ENCODE assay signal across 11 mouse cellular contexts in the genomic region with DNA sequence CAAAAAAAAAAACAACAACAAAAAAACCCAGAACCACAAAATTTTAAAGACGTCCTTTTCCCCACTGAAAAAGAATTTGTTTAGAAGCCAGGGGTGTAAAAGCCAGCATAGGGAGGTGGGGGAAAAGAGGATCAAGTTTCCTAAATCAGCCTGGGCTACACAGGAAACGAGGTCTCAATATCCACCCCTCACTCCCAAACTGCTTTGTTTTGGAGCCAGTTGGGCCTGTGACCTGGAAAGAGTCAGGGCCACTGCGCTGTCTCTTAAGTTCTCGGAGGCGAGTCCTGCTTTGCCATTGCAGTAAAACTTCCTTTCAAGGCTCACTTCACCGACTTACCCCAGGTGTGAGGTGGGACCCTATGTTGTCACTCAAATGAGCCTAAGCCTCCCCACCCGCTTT. TPM values are rescaled to one million over a fixed set of nuclear protein-coding genes. Genes with fewer than 3 reads are reported as not detected.
DNase-seq lines count a peak whose midpoint lies in the region; ATAC-seq and TF ChIP-seq lines count a peak whose summit lies in the region.
"Had no signal": no experiment of that assay in that cellular context is flagged by ENCODE, and none has a peak within 500 bp of the region (broad histone marks: within the 10 kb centered on the region; RNA-seq: fewer than 3 reads in every experiment).

No protein-coding gene starts in this region.

- no peak for TF ChIP-seq EP300 in heart, adult 2 months (IDR thresholded peaks at IDR 0.05; ENCODE audit: insufficient read depth, low read depth, low read length)

- 40% methylated on average over 7 of the region's 7 CpGs for WGBS in heart, embryonic 11.5 days (ENCODE audit: insufficient replicate concordance)
- 73% methylated on average over 7 of the region's 7 CpGs for WGBS in heart, adult 2 months
- WGBS in liver, embryonic 13.5 days (ENCODE audit: insufficient replicate concordance): 49% methylated on average over 7 of the region's 7 CpGs

- no peaks in the 10 kb centered on the region for H3K9me3 ChIP-seq in heart, embryonic 11.5 days (replicated peaks; ENCODE audit: control insufficient read depth, low read length)
- H3K9me3 ChIP-seq in liver, embryonic 13.5 days (replicated peaks): no peaks in the 10 kb centered on the region

- H3K79me2 ChIP-seq in heart, adult 2 months (replicated peaks; ENCODE audit: control insufficient read depth, insufficient read depth, low read length): no peaks in the 10 kb centered on the region

- intact Hi-C loops in heart, adult 2 months (cut with DNase I): loop anchor here (5.0 kb wide), 1 partner anchor 108 kb away; no protein-coding TSS in a partner anchor

- H3K4me1 ChIP-seq in heart, embryonic 11.5 days (ENCODE audit: control insufficient read depth, insufficient read depth, low read length): peaks cover 11% of the 10 kb centered on the region
- H3K4me1 ChIP-seq in heart, adult 2 months (ENCODE audit: control insufficient read depth, insufficient read depth, low read length): 0 out of 2 replicates have a peak, but pooled peaks cover 3% of the 10 kb centered on the region
- peaks cover 3% of the 10 kb centered on the region; the same call in 1 of the 2 replicates for H3K4me1 ChIP-seq in brown adipose tissue, adult 24 weeks (ENCODE audit: control insufficient read depth, insufficient read depth, insufficient read length, low read length)
- peaks cover 34% of the 10 kb centered on the region for H3K4me1 ChIP-seq in liver, embryonic 13.5 days (replicated peaks)

- no peak for TF ChIP-seq POLR2A in heart, adult 2 months (IDR thresholded peaks at IDR 0.05; ENCODE audit: insufficient read depth, low read depth, low read length)

- no peak for DNase-seq in heart, adult 2 months
- no peak for DNase-seq in layer of hippocampus, adult 2 months (ENCODE audit: low spot score in 2 of 2)
- no peak for DNase-seq in layer of hippocampus, postnatal 25 days (ENCODE audit: extremely low spot score in 1 of 2, low spot score in 1 of 2)
- DNase-seq in liver, embryonic 13.5 days: no peak
- no peak for DNase-seq in ovary, postnatal 36 days (ENCODE audit: low spot score)
- no peak for DNase-seq in T-cell, adult 2 months (ENCODE audit: low spot score)
- DNase-seq: heart, postnatal 4 days; right cerebral cortex, postnatal 14 days had no signal

- ATAC-seq in heart, embryonic 11.5 days (replicated peaks; ENCODE audit: insufficient number of reproducible peaks, low FRiP score, low TSS enrichment): no peak
- ATAC-seq in liver, embryonic 13.5 days (ENCODE audit: low read depth): no peak

- no peak for TF ChIP-seq CTCF in heart, adult 2 months (IDR thresholded peaks at IDR 0.05)
- TF ChIP-seq CTCF in layer of hippocampus, adult 2 months (conservative IDR thresholded peaks at IDR 0.05): no peak

- peaks cover 9% of the 10 kb centered on the region for H3K36me3 ChIP-seq in heart, embryonic 11.5 days (ENCODE audit: control insufficient read depth, insufficient read depth, low read length)
- H3K36me3 ChIP-seq in heart, adult 2 months (ENCODE audit: control insufficient read depth, insufficient read depth, low read length): no peaks in the 10 kb centered on the region
- peaks cover 14% of the 10 kb centered on the region for H3K36me3 ChIP-seq in liver, embryonic 13.5 days

- no peaks in the 10 kb centered on the region for H3K27me3 ChIP-seq in heart, embryonic 11.5 days (ENCODE audit: control insufficient read depth, insufficient read depth, low read length)
- no peaks in the 10 kb centered on the region for H3K27me3 ChIP-seq in heart, adult 2 months (ENCODE audit: control insufficient read depth, insufficient read depth, low read length)
- H3K27me3 ChIP-seq in liver, embryonic 13.5 days: no peaks in the 10 kb centered on the region

- H3K9ac ChIP-seq in heart, embryonic 11.5 days (ENCODE audit: low read depth, low read length): no peak overlapping the region
- no peak overlapping the region for H3K9ac ChIP-seq in heart, adult 2 months (ENCODE audit: low read depth, low read length)
- peak overlapping the region; percentile 14; the same call in 1 of the 2 replicates for H3K9ac ChIP-seq in liver, embryonic 13.5 days
- H3K9ac ChIP-seq: liver, embryonic 14.5 days had no signal

- H3K4me3 ChIP-seq in heart, embryonic 11.5 days (ENCODE audit: low read depth, low read length): no peak overlapping the region
- H3K4me3 ChIP-seq in heart, adult 2 months: no peak overlapping the region
- H3K4me3 ChIP-seq in layer of hippocampus, adult 2 months: no peak overlapping the region
- no peak overlapping the region; the same call in 1 of the 2 replicates for H3K4me3 ChIP-seq in brown adipose tissue, adult 24 weeks (ENCODE audit: insufficient read depth, low read depth, low read length)
- H3K4me3 ChIP-seq in liver, embryonic 13.5 days (replicated peaks): peak overlapping the region; percentile 72

- H3K27ac ChIP-seq in heart, embryonic 11.5 days (ENCODE audit: low read depth, low read length): no peak overlapping the region
- no peak overlapping the region for H3K27ac ChIP-seq in heart, adult 2 months
- peak overlapping the region; percentile 99; the same call in 1 of the 2 replicates for H3K27ac ChIP-seq in layer of hippocampus, adult 2 months
- H3K27ac ChIP-seq in brown adipose tissue, adult 24 weeks (replicated peaks; ENCODE audit: low read depth, low read length): 0 out of 2 replicates have a peak overlapping the region, but pooled peaks have one; percentile 16
- H3K27ac ChIP-seq in liver, embryonic 13.5 days: peak overlapping the region; percentile 81
- H3K27ac ChIP-seq: liver, embryonic 14.5 days had no signal

- H3K4me2 ChIP-seq in heart, embryonic 11.5 days: peak overlapping the region; percentile 95
- peak overlapping the region; percentile 98 for H3K4me2 ChIP-seq in liver, embryonic 13.5 days

RNA-seq across cellular contexts. Expression of a gene that starts 1.7 kb away (rescaled TPM):
- 23.3 and 24.5 TPM in 2 replicates for polyA plus RNA-seq in heart, embryonic 11.5 days (2014; fragmentation: Nextera tagmentation; extraction: Ambion mirVana)
- total RNA-seq in heart, adult 2 months (2021): 10 to 100 TPM; 36.0 to 39.3 TPM
- 68.4 and 68.6 TPM in 2 replicates for polyA plus RNA-seq in heart, adult 2 months (2012; rRNA removed)
- total RNA-seq in layer of hippocampus, adult 2 months (2021): 10 to 100 TPM; 25.4 to 29.8 TPM
- total RNA-seq in layer of hippocampus, postnatal 25 days (2021): 10 to 100 TPM; 27.9 to 28.7 TPM
- 37.2 and 41.9 TPM in 2 replicates for polyA plus RNA-seq in brown adipose tissue, adult 24 weeks (2012; ENCODE audit: insufficient read depth, insufficient read length, missing spikeins)
- 16.5 and 16.9 TPM in 2 replicates for polyA plus RNA-seq in liver, embryonic 13.5 days (2015; fragmentation: Nextera tagmentation; extraction: Ambion mirVana)

RNA-seq across cellular contexts. Expression of a gene that starts 10.0 kb away (rescaled TPM):
- 20.4 and 24.8 TPM in 2 replicates for polyA plus RNA-seq in heart, embryonic 11.5 days (2014; fragmentation: Nextera tagmentation; extraction: Ambion mirVana)
- 10 to 100 TPM; 19.7 to 26.7 TPM for total RNA-seq in heart, adult 2 months (2021)
- polyA plus RNA-seq in heart, adult 2 months (2012; rRNA removed): 18.7 and 35.0 TPM in 2 replicates
- 100 to 1,000 TPM; 136 to 141 TPM for total RNA-seq in layer of hippocampus, adult 2 months (2021)
- total RNA-seq in layer of hippocampus, postnatal 25 days (2021): 100 to 1,000 TPM; 127 TPM
- polyA plus RNA-seq in brown adipose tissue, adult 24 weeks (2012; ENCODE audit: insufficient read depth, insufficient read length, missing spikeins): 9.1 and 21.6 TPM in 2 replicates
- polyA plus RNA-seq in liver, embryonic 13.5 days (2015; fragmentation: Nextera tagmentation; extraction: Ambion mirVana): 0.93 and 1.0 TPM in 2 replicates

RNA-seq across cellular contexts. Expression of a gene that starts 10.2 kb away (rescaled TPM):
- polyA plus RNA-seq in heart, embryonic 11.5 days (2014; fragmentation: Nextera tagmentation; extraction: Ambion mirVana): 0.84 TPM in 2 replicates
- under 1 TPM in 1 of 2 experiments, not detected in 1; 0.31 TPM for total RNA-seq in heart, adult 2 months (2021)
- polyA plus RNA-seq in heart, adult 2 months (2012; rRNA removed): 0.47 and 0.59 TPM in 2 replicates
- total RNA-seq in layer of hippocampus, adult 2 months (2021): 100 to 1,000 TPM in 1 of 2 experiments, 10 to 100 TPM in 1; 99.8 to 106 TPM
- total RNA-seq in layer of hippocampus, postnatal 25 days (2021): 100 to 1,000 TPM in 1 of 2 experiments, 10 to 100 TPM in 1; 97.4 to 116 TPM
- polyA plus RNA-seq in brown adipose tissue, adult 24 weeks (2012; ENCODE audit: insufficient read depth, insufficient read length, missing spikeins): not detected in 2 replicates
- 0.22 and 0.36 TPM in 2 replicates for polyA plus RNA-seq in liver, embryonic 13.5 days (2015; fragmentation: Nextera tagmentation; extraction: Ambion mirVana)

RNA-seq across cellular contexts. Expression of a gene that starts 19.7 kb away (rescaled TPM):
- 0.06 and 0.16 TPM in 2 replicates for polyA plus RNA-seq in heart, embryonic 11.5 days (2014; fragmentation: Nextera tagmentation; extraction: Ambion mirVana)
- total RNA-seq in heart, adult 2 months (2021): under 1 TPM in 1 of 2 experiments, not detected in 1; 0.41 TPM
- polyA plus RNA-seq in heart, adult 2 months (2012; rRNA removed): 0.29 and 0.32 TPM in 2 replicates
- total RNA-seq in layer of hippocampus, adult 2 months (2021): 1 to 10 TPM in 1 of 2 experiments, under 1 TPM in 1; 0.83 to 1.0 TPM
- total RNA-seq in layer of hippocampus, postnatal 25 days (2021): 1 to 10 TPM; 2.3 TPM
- polyA plus RNA-seq in brown adipose tissue, adult 24 weeks (2012; ENCODE audit: insufficient read depth, insufficient read length, missing spikeins): not detected in 2 replicates
- polyA plus RNA-seq in liver, embryonic 13.5 days (2015; fragmentation: Nextera tagmentation; extraction: Ambion mirVana): 0.09 and 0.13 TPM in 2 replicates
- total RNA-seq: heart, postnatal 4 days had no signal

RNA-seq across cellular contexts. Expression of a gene that starts 20.1 kb away (rescaled TPM):
- 45.3 and 47.2 TPM in 2 replicates for polyA plus RNA-seq in heart, embryonic 11.5 days (2014; fragmentation: Nextera tagmentation; extraction: Ambion mirVana)
- total RNA-seq in heart, adult 2 months (2021): 10 to 100 TPM; 11.0 to 13.8 TPM
- polyA plus RNA-seq in heart, adult 2 months (2012; rRNA removed): 21.9 and 23.6 TPM in 2 replicates
- total RNA-seq in layer of hippocampus, adult 2 months (2021): 10 to 100 TPM; 13.8 to 14.5 TPM
- total RNA-seq in layer of hippocampus, postnatal 25 days (2021): 10 to 100 TPM; 15.0 to 16.5 TPM
- polyA plus RNA-seq in brown adipose tissue, adult 24 weeks (2012; ENCODE audit: insufficient read depth, insufficient read length, missing spikeins): 21.6 and 26.2 TPM in 2 replicates
- 19.4 and 21.0 TPM in 2 replicates for polyA plus RNA-seq in liver, embryonic 13.5 days (2015; fragmentation: Nextera tagmentation; extraction: Ambion mirVana)

Comparison
In these comparisons a context has a peak if more than half of its experiments do, and no peak if none do; other contexts are left out.
1. H3K27ac ChIP-seq: peak in layer of hippocampus, adult 2 months (single experiment), brown adipose tissue, adult 24 weeks (single experiment) and liver, embryonic 13.5 days (single experiment); none in heart, embryonic 11.5 days (single experiment) and heart, adult 2 months (single experiment).